Mouse (Mus musculus): ENCODE measurements around the gene Fam72a. TPM values are rescaled to one million over a fixed set of nuclear protein-coding genes. Genes with fewer than 3 reads are reported as not detected.
"Not testable (repeated sequence)": the region's sequence is repeated elsewhere in the genome, so short reads cannot be mapped to it uniquely, and the experiment has no call there.

The Fam72a gene
- polyA plus RNA-seq, 1 experiment from 2014 or later = 0.91 TPM

- 35% methylated on average over 11 of the region's 11 CpGs for WGBS
- H3K27ac ChIP-seq; H3K36me3 ChIP-seq (replicated peaks; ENCODE audit: control insufficient read depth, insufficient read depth); DNase-seq (ENCODE audit: low spot score); H3K4me1 ChIP-seq (replicated peaks; ENCODE audit: control insufficient read depth, insufficient read depth, low read length); H3K9ac ChIP-seq; ATAC-seq (ENCODE audit: low FRiP score); H3K9me3 ChIP-seq (ENCODE audit: control insufficient read depth, low read length); H3K27me3 ChIP-seq (ENCODE audit: control insufficient read depth, insufficient read depth, low read length); H3K4me3 ChIP-seq (replicated peaks; ENCODE audit: low read length); H3K4me2 ChIP-seq (replicated peaks): not testable (repeated sequence)
These were observed 38.4 kb downstream of the Fam72a start for GRCm38 (mm10) chr1:131566056-131566455.

GRCm38 (mm10) chr1:131569721-131570120, 42.0 kb downstream of the Fam72a start:
- Histone ChIP-seq H3K4me1 (replicated peaks; ENCODE audit: control insufficient read depth, insufficient read depth, low read length) (no peaks in the 10 kb centered on the region), H3K36me3 (replicated peaks; ENCODE audit: control insufficient read depth, insufficient read depth) (no peaks in the 10 kb centered on the region), H3K9me3 (ENCODE audit: control insufficient read depth, low read length) (no peaks in the 10 kb centered on the region), H3K27me3 (ENCODE audit: control insufficient read depth, insufficient read depth, low read length) (no peaks in the 10 kb centered on the region), H3K9ac (no peak overlapping the region), H3K27ac (no peak overlapping the region), H3K4me2 (replicated peaks) (no peak overlapping the region), H3K4me3 (replicated peaks; ENCODE audit: low read length) (no peak overlapping the region)
- ATAC-seq (ENCODE audit: low FRiP score) = no peak
- 95% methylated on average over 6 of the region's 6 CpGs for WGBS
- no peak for DNase-seq (ENCODE audit: low spot score)

- no peak overlapping the region for H3K4me2 ChIP-seq (replicated peaks)
- H3K9me3 ChIP-seq (ENCODE audit: control insufficient read depth, low read length) = no peaks in the 10 kb centered on the region
- H3K27ac ChIP-seq = no peak overlapping the region
- no peaks in the 10 kb centered on the region for H3K27me3 ChIP-seq (ENCODE audit: control insufficient read depth, insufficient read depth, low read length)
- DNase-seq (ENCODE audit: low spot score) = no peak
- H3K4me3 ChIP-seq (replicated peaks; ENCODE audit: low read length) = no peak overlapping the region
- no peak overlapping the region for H3K9ac ChIP-seq
- no peaks in the 10 kb centered on the region for H3K4me1 ChIP-seq (replicated peaks; ENCODE audit: control insufficient read depth, insufficient read depth, low read length)
- no peaks in the 10 kb centered on the region for H3K36me3 ChIP-seq (replicated peaks; ENCODE audit: control insufficient read depth, insufficient read depth)
- WGBS = 96% methylated on average over 4 of the region's 4 CpGs
- ATAC-seq (ENCODE audit: low FRiP score) = no peak
These were observed 42.7 kb downstream of the Fam72a start for GRCm38 (mm10) chr1:131570391-131570790.

- H3K4me3 ChIP-seq (replicated peaks; ENCODE audit: low read length) = no peak overlapping the region
- 93% methylated on average over 14 of the region's 14 CpGs for WGBS
- no peaks in the 10 kb centered on the region for H3K9me3 ChIP-seq (ENCODE audit: control insufficient read depth, low read length)
- H3K36me3 ChIP-seq (replicated peaks; ENCODE audit: control insufficient read depth, insufficient read depth) = no peaks in the 10 kb centered on the region
- no peak overlapping the region for H3K4me2 ChIP-seq (replicated peaks)
- H3K4me1 ChIP-seq (replicated peaks; ENCODE audit: control insufficient read depth, insufficient read depth, low read length) = no peaks in the 10 kb centered on the region
- ATAC-seq (ENCODE audit: low FRiP score) (peak; percentile 60; the same call in 1 of the 2 replicates), DNase-seq (ENCODE audit: low spot score) (peak; percentile 33)
- H3K27ac ChIP-seq = no peak overlapping the region
- no peak overlapping the region for H3K9ac ChIP-seq
- no peaks in the 10 kb centered on the region for H3K27me3 ChIP-seq (ENCODE audit: control insufficient read depth, insufficient read depth, low read length)
These were observed 46.0 kb downstream of the Fam72a start for GRCm38 (mm10) chr1:131573721-131574120.

- H3K4me2 ChIP-seq (replicated peaks) = no peak overlapping the region
- H3K27me3 ChIP-seq (ENCODE audit: control insufficient read depth, insufficient read depth, low read length) = no peaks in the 10 kb centered on the region
- no peak overlapping the region for H3K27ac ChIP-seq
- no peak overlapping the region for H3K9ac ChIP-seq
- DNase-seq (ENCODE audit: low spot score) (no peak), ATAC-seq (ENCODE audit: low FRiP score) (no peak)
- WGBS = 84% methylated on average over 17 of the region's 17 CpGs
- H3K9me3 ChIP-seq (ENCODE audit: control insufficient read depth, low read length) = no peaks in the 10 kb centered on the region
- no peaks in the 10 kb centered on the region for H3K4me1 ChIP-seq (replicated peaks; ENCODE audit: control insufficient read depth, insufficient read depth, low read length)
- H3K36me3 ChIP-seq (replicated peaks; ENCODE audit: control insufficient read depth, insufficient read depth) = no peaks in the 10 kb centered on the region
- no peak overlapping the region for H3K4me3 ChIP-seq (replicated peaks; ENCODE audit: low read length)
These were observed 51.4 kb downstream of the Fam72a start for GRCm38 (mm10) chr1:131578943-131579680.

- H3K36me3 ChIP-seq (replicated peaks; ENCODE audit: control insufficient read depth, insufficient read depth) = no peaks in the 10 kb centered on the region
- no peak overlapping the region for H3K27ac ChIP-seq
- H3K27me3 ChIP-seq (ENCODE audit: control insufficient read depth, insufficient read depth, low read length) = no peaks in the 10 kb centered on the region
- ATAC-seq (ENCODE audit: low FRiP score) (no peak), DNase-seq (ENCODE audit: low spot score) (no peak)
- no peak overlapping the region for H3K9ac ChIP-seq
- no peaks in the 10 kb centered on the region for H3K9me3 ChIP-seq (ENCODE audit: control insufficient read depth, low read length)
- no peak overlapping the region for H3K4me2 ChIP-seq (replicated peaks)
- H3K4me3 ChIP-seq (replicated peaks; ENCODE audit: low read length) = no peak overlapping the region
- H3K4me1 ChIP-seq (replicated peaks; ENCODE audit: control insufficient read depth, insufficient read depth, low read length) = no peaks in the 10 kb centered on the region
- 73% methylated on average over 4 of the region's 4 CpGs for WGBS
These were observed 52.7 kb downstream of the Fam72a start for GRCm38 (mm10) chr1:131580389-131580788.

- Histone ChIP-seq H3K4me2 (replicated peaks) (no peak overlapping the region), H3K9ac (no peak overlapping the region), H3K9me3 (ENCODE audit: control insufficient read depth, low read length) (no peaks in the 10 kb centered on the region), H3K36me3 (replicated peaks; ENCODE audit: control insufficient read depth, insufficient read depth) (no peaks in the 10 kb centered on the region), H3K27ac (no peak overlapping the region), H3K4me1 (replicated peaks; ENCODE audit: control insufficient read depth, insufficient read depth, low read length) (no peaks in the 10 kb centered on the region), H3K4me3 (replicated peaks; ENCODE audit: low read length) (no peak overlapping the region), H3K27me3 (ENCODE audit: control insufficient read depth, insufficient read depth, low read length) (no peaks in the 10 kb centered on the region)
- ATAC-seq (ENCODE audit: low FRiP score) = no peak
- 73% methylated on average over 3 of the region's 3 CpGs for WGBS
- DNase-seq (ENCODE audit: low spot score) = no peak
These were observed 55.9 kb downstream of the Fam72a start for GRCm38 (mm10) chr1:131583598-131583997.

- no peak overlapping the region for H3K9ac ChIP-seq
- no peak overlapping the region for H3K4me3 ChIP-seq (replicated peaks; ENCODE audit: low read length)
- H3K27ac ChIP-seq = no peak overlapping the region
- no peak overlapping the region for H3K4me2 ChIP-seq (replicated peaks)
- H3K9me3 ChIP-seq (ENCODE audit: control insufficient read depth, low read length) = no peaks in the 10 kb centered on the region; the same call in 1 of the 2 replicates
- no peak for ATAC-seq (ENCODE audit: low FRiP score)
- no peak for DNase-seq (ENCODE audit: low spot score)
- no peaks in the 10 kb centered on the region for H3K27me3 ChIP-seq (ENCODE audit: control insufficient read depth, insufficient read depth, low read length)
- H3K36me3 ChIP-seq (replicated peaks; ENCODE audit: control insufficient read depth, insufficient read depth) = no peaks in the 10 kb centered on the region
- H3K4me1 ChIP-seq (replicated peaks; ENCODE audit: control insufficient read depth, insufficient read depth, low read length) = no peaks in the 10 kb centered on the region
- WGBS = 63% methylated on average over 8 of the region's 8 CpGs
These were observed 59.1 kb downstream of the Fam72a start for GRCm38 (mm10) chr1:131586836-131587235.

Data from hindbrain, embryonic 14.5 days (tissue).